Mouse (Mus musculus) kidney, adult 2 months (tissue): Measurements from ENCODE around the gene Ppfia2.

Experiments
- CTCF ChIP-seq: fragments of 200-500 bp; conservative IDR thresholded peaks from 2 replicates; pipeline ENCODE4 v1.5.1; 2011; ENCODE audit warnings: low read depth, mild to moderate bottlenecking, control low read depth, low read length, moderate library complexity, mixed read lengths; ENCODE audit not compliant: insufficient read depth, insufficient read length
- POLR2A ChIP-seq: fragments of 200-500 bp; IDR thresholded peaks from one replicate; pipeline ENCODE4 v1.6.1; 2011; ENCODE audit warnings: low read depth, low read length, control low read depth

- TF ChIP-seq CTCF = no peak
- TF ChIP-seq POLR2A = no peak
These were observed 345.3 kb downstream of the Ppfia2 start for GRCm38 (mm10) chr10:106815447-106815846.
